Mouse (Mus musculus) cerebral cortex, adult 2 months (tissue): ENCODE measurements around the gene Slc6a13.

Source experiments
- WGBS: fragments of 180-500 bp; shearing (Covaris S2); methylation state at CpG from one replicate; pipeline ENCODE4 v1.1.7; 2018; 5-methylcytosine and 5-hydroxymethylcytosine counted together

Gene Slc6a13

DNA sequence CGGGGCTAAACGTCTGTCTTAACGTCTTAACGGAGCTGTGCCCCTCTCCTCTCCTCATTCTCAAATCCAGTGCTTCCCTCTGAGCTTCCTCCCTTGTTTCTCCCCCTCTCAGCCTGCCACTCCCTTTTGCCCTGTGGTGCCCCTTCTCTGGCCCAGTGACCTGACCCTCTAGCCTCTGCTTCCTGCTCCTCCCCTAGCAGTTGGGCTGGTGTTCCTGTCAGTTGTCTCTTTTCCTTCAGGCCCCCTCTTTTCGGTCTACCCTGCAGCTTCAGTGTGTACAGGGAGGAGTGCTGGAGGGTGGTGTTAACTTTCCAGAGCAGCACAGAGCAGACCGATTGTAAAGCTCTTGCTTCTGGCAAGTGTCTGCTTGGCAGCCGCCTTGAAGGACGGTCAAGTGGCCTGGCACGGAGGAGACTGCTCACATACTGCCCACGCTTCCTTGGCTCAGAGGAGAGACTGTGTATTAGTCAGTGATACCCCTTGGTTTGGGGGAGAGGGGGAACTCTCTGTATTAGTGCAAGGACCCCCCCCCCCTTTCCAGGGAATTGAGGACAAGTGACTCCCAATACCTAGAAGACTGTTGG, 26.6 kb downstream of the Slc6a13 start:
- 43% methylated on average over 10 of the region's 10 CpGs for WGBS

GRCm38 (mm10) chr6:121328417-121328884, 28.4 kb downstream of the Slc6a13 start:
- WGBS: 39% methylated on average over 9 of the region's 9 CpGs

DNA sequence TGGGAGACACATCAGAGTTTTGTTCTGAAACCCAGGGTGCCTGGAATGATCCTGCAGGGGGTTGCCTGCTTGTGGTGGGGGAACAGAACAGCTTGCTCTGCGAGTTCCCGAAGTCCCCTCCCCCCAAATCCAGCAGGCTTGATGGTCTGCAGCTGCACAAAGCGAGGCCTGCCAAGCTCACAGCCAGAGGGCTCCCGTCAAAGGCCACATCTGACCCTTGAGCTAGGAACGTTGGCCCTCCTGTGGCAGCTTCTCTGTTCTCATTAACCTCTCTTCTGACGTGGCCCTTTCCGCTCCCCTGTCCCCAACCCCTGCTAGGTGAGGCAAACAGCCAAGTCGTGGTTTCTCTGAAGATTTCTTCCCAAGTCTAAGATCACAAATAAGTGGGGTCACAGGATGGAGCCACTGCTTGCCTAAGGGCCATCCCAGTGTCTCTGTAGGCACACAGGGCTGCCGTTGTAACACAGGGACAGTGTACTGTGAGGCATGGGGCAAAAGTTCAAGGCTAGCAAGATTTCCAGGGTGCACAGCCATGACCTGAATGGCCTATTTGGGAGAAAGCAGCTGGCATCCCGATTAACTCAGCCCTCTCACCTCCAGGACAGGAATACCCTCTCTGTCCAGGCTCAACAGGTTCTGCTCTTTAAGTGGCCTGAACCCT, 30.0 kb downstream of the Slc6a13 start:
- 51% methylated on average over 10 of the region's 10 CpGs for WGBS

DNA sequence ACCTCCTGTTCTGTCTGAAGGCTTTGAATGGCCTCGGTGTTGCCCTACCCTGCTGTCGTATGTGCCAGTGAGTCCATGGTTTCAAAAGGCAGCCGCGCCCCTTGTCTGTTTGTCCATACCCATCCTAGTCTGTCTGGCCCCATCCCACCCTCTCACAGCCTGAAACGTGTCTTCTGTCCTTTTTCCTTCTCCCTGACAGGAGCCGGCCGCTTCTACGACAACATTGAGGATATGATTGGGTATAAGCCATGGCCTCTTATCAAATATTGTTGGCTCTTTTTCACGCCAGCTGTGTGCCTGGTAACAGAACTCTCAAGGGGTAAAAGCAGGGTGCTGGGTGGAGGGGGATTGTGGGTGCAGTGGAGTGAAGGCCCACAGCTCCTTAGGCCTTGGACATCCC, 35.8 kb downstream of the Slc6a13 start:
- WGBS: 86% methylated on average over 9 of the region's 9 CpGs

DNA sequence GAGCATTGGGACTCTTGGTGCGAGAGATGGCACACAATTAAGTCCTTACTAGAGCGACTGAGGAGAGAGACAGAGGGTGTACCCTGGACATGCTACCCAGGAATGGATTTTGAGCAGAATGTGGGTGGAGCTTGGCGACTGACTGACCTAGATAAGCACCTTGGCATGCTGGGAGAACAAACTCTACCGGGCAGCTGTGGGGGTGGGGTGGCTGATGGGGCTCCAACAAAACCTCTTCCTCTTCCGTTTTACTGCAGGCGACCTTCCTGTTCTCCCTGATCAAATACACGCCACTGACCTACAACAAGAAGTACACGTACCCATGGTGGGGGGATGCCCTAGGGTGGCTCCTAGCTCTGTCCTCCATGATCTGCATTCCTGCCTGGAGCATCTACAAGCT, 36.5 kb downstream of the Slc6a13 start:
- 70% methylated on average over 8 of the region's 8 CpGs for WGBS

- WGBS: 92% methylated on average over 9 of the region's 9 CpGs
Observed at GRCm38 (mm10) chr6:121337229-121337628, 37.2 kb downstream of the Slc6a13 start.

DNA sequence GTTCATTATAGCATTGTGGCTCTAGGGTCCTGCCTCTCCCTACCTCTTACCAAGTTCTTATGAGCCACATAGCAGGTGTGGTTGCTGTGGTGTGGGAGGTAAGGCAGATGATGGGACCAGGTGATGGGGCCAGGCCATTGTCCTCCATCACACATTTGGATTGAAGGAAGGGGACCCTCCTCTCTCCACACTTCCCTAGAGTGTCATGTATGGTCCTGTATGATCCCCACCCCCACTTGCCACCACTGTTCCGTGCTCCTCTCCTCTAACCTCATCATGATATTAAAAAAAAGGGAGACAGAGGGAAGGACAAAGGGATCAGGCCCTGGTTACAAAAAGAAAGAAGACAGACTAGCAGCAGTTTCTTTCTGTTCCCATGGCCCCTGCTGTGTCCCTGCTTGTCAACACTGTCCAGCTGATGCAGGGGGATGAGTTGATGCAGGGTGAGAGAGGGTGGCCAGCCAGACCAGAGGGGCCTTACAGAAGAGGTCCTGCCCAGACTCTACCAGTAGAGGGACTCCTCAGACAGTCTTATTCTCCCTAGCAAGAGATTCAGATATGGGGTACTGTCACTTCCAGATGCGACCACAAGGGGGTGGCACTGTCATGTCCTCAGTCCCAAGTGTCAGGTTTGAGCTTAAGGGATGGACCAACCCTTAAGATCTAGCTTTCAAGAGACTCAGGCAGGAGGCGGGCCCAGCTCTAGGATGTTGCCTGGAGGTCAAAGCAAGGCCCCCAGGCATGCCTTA, 37.9 kb downstream of the Slc6a13 start:
- WGBS: 35% methylated on average over 3 of the region's 3 CpGs

DNA sequence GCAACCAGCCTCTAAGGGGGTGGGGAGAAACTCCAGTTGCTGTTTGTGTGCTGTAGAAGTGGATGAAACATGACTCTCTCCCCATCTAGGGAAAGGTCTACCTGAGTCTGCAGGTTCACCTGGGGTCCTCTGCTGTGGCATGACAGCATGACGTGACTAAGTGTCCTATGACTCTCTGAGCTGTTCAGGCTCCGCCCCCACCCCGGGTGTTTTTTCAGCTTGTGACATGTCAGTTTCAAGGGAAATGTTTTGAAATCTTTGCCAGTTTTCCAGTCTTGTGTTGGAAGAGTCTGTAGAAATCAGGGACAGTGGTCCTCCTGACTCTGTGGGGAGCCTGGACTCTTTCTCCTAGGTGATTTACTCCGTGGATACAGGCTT, 38.5 kb downstream of the Slc6a13 start:
- 49% methylated on average over 4 of the region's 4 CpGs for WGBS

- 82% methylated on average over 6 of the region's 6 CpGs for WGBS
Observed at GRCm38 (mm10) chr6:121341650-121342049, 41.6 kb downstream of the Slc6a13 start.

DNA sequence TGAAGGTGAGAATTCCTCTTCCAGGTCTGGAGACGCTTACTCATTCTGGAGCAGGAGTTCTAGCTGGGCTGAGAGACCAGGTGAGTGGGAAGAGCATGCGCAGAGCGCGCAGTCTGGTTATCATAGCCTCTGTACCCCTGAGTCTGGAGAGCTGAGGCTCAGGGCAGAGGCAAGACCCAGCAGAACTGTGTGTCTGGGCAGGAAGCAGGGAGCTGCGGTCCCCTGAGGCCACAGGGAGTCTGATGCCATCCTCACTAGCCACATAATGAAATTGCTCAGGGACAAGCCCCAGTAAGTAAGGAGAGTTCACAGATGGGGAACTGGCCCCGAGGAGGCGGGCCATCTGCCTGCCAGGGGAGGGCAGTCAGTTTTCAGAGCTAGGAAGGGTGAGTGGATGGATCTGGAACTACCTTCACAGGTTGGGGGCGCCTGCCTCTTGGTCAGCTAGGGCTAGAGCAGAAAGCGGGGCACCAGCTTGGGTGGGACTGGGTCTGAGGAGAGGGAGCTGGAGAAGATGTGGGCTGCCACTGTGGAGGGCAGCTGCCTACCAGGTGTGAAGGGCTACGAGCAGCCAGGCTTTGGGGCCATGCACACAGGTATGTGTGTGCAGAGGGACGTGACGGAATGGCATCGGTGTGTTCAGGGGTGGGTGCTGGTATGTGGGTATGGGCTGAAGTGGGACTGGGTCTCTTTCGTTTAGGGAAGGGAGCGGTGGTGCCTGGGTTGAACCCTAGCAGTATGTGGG, 43.2 kb downstream of the Slc6a13 start, which contains the start of gene Slc6a12:
Slc6a12 (plus strand) TSS at position 51 of the 745 bp plus-strand sequence.
- WGBS: 82% methylated on average over 15 of the region's 15 CpGs

DNA sequence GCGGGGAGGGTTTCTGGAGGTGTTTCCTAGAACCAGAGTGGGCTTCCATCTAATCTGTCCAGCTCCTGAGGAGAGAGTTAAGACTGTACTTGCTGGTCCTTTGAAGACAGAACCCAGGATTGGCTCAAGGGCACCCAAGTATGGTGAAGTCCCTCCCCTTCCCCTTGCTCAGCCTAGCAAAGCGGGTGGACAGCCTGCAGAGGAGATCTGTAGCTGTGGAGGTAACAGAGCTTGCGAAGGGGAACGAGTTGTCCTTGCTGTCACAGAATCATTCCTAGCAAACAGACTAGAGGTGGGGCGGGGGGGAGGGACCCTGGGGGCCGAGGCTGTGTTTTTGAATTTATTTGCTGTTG, 43.7 kb downstream of the Slc6a13 start:
- 77% methylated on average over 6 of the region's 6 CpGs for WGBS

DNA sequence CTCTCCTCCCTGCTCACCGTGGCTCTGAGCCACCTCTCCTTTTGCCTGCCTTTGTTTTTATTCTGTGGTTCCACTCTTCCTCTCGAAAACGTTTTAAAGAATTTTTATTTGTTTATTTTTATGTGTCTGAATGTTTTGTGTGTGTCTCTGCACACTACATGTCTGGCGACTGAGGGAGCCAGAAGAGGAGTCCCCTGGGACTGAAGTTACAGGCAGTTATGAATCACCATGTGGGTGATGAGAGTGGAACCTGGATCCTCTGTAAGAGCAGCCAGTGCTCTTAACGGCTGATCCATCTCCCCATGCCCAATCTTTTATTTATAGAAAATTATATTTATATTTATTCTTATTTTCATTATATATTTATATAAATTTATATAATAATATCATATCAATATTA, 44.3 kb downstream of the Slc6a13 start:
- WGBS: 57% methylated on average over 5 of the region's 5 CpGs

DNA sequence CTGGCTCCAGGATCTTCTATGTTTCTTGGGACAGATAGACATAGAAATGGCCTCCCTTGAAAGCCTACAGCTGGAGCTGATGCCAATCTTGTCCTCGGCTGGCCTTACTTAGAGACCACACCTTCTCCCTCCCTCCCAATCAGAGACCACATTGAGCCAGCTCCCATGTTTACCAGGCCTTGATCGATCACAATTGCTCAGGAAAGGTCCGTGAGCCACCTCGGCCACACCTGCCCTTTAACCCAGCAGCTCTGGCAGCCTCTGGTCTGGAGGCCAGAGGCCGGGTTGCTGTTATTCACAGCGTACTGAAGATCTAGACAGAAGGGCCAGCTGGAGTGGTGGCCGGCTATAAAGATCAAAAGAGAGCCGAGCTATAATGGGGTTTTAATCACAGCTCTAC, 46.4 kb downstream of the Slc6a13 start:
- WGBS: 66% methylated on average over 8 of the region's 8 CpGs

DNA sequence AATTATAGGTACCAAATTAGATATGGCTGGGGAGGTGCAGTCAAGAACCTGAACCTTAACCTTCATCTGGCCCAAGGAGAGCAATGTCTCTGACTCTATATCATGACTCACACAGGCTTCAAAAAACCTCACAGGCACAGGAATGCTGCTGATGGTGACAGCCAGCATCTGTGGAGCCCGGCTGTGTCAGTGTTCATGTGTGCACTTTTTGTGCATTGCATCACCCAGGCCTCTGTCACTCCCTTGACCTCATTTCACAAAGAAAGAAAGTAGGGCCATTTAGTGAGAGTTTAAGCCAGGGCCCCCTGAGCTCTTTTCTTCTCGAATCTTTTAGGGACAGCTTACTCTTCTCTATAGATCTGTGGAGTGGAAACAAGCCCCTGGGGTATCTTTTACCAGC, 52.2 kb downstream of the Slc6a13 start:
- WGBS: 51% methylated on average over 2 of the region's 2 CpGs

- WGBS: 89% methylated on average over 1 of the region's 1 CpGs
Observed at GRCm38 (mm10) chr6:121356041-121356440, 56.0 kb downstream of the Slc6a13 start.

- 85% methylated on average over 6 of the region's 6 CpGs for WGBS
Observed at GRCm38 (mm10) chr6:121357232-121357631, 57.2 kb downstream of the Slc6a13 start.

GRCm38 (mm10) chr6:121363061-121363460, 63.0 kb downstream of the Slc6a13 start:
- WGBS: 73% methylated on average over 6 of the region's 6 CpGs

GRCm38 (mm10) chr6:121363956-121364355, 63.9 kb downstream of the Slc6a13 start:
- 92% methylated on average over 4 of the region's 4 CpGs for WGBS

DNA sequence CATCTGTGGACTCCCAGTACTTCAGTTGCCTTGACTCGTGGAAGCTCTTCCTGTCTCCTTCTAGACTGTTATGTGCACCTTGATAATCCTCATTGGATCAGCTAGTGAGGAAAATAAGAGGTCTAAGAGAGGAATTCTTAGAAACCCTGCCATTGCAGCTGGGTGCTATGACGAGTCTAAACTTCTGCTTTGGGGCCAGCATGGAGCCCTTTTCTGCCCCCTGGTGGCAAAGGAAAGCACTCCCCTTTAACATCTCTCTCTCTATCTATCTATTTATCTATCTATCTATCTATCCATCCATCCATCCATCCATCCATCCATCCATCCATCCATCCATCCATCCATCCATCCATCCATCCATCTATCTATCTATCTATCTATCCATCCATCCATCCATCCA, 66.5 kb downstream of the Slc6a13 start:
- WGBS: 13% methylated on average over 2 of the region's 2 CpGs

DNA sequence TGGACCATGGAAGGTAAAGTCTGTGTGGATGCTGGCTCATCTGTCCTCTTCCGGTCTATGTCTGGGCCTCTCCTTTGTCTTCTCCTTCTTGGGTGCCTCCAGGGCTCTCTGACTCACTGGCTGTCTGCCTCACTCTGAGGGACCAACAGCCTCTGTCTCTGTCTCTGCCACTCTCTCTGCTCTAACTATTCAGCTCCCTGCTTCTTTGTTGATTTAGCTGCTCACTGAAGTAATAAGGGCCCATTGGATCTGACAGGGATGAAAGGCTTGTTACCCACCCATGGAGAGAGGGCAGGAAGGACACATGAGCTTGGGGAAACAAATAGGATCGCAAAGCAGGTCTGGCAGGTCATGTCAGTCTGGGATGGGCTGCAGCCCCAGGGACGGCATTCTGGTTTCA, 67.1 kb downstream of the Slc6a13 start:
- WGBS: 76% methylated on average over 3 of the region's 3 CpGs

DNA sequence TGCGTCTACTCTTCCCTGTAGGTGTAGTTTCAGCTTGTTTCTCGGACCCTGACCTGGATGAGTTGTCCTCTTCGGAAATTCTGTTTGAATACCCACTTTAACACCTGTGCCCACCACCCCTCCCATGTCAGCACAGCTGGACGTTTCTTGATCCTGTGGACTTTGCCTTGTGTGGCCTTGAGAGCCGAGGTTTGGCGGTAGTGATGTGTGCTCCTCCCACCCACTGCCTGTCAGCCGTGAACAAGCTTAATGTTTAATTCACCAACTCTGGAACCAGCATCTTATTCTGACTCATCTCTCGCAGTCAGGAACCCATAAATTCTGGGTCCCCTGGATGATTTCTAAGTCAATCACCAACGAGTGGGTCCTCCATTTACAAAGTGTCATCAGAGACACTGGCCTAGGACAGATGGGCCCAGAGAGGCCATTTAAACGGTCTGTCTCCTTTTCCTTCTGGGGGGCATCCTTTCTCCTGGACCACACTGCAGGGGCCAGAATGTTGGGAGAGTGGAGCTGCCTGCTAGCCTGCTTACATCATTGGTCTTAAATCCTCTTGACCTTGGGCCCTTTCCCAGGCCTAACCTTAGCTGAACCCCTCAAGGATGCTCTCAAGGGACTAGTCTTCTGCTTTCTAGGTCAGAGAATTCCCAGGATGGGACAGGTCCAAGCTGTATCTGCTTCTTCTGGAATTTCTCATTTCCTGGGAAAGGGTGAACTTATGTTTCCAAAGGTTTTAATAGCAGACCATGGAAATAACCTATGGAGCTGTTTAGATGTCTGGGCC, 71.4 kb downstream of the Slc6a13 start:
- WGBS: 45% methylated on average over 10 of the region's 10 CpGs
